17 mouse cellular contexts compared by ENCODE assay signal in genomic region chr8:4584660-4585059, GRCm38 (mm10).
"Had no signal": no experiment of that assay in that cellular context is flagged by ENCODE, and none has a peak within 500 bp of the region (broad histone marks: within the 10 kb centered on the region; RNA-seq: fewer than 3 reads in every experiment).

No protein-coding gene starts in this region.

- H3K4me1 ChIP-seq: lung, embryonic 15.5 days; midbrain, embryonic 15.5 days; neural tube, embryonic 12.5 days; stomach, embryonic 15.5 days had no signal

- H3K27me3 ChIP-seq: lung, embryonic 15.5 days; midbrain, embryonic 13.5 days; midbrain, embryonic 15.5 days; neural tube, embryonic 12.5 days; stomach, embryonic 15.5 days had no signal

- ATAC-seq: lung, postnatal 0 days; midbrain, embryonic 13.5 days; midbrain, embryonic 15.5 days had no signal

- H3K4me3 ChIP-seq: lung, embryonic 15.5 days; megakaryocyte, embryonic 14.5 days; midbrain, embryonic 13.5 days; midbrain, embryonic 15.5 days; neural tube, embryonic 12.5 days; stomach, embryonic 15.5 days had no signal

- H3K27ac ChIP-seq: lung, embryonic 15.5 days; macrophage; midbrain, embryonic 13.5 days; midbrain, embryonic 15.5 days; neural tube, embryonic 12.5 days; stomach, embryonic 15.5 days; stomach, postnatal 0 days had no signal

- H3K36me3 ChIP-seq: lung, embryonic 15.5 days; midbrain, embryonic 13.5 days; midbrain, embryonic 15.5 days; neural tube, embryonic 12.5 days; stomach, embryonic 15.5 days had no signal

- H3K9ac ChIP-seq: lung, embryonic 15.5 days; midbrain, embryonic 13.5 days; midbrain, embryonic 15.5 days; neural tube, embryonic 12.5 days; stomach, embryonic 15.5 days had no signal

- H3K4me2 ChIP-seq: lung, embryonic 15.5 days; midbrain, embryonic 11.5 days; midbrain, embryonic 13.5 days; midbrain, embryonic 15.5 days; neural tube, embryonic 12.5 days; stomach, embryonic 15.5 days had no signal

- H3K9me3 ChIP-seq: lung, embryonic 15.5 days; megakaryocyte, embryonic 14.5 days; midbrain, embryonic 13.5 days; midbrain, embryonic 15.5 days; neural tube, embryonic 12.5 days; stomach, embryonic 15.5 days had no signal

- DNase-seq: lung, adult 2 months; lung, postnatal 14 days; lung, postnatal 36 days; right cerebral cortex, postnatal 14 days; thymus, adult 2 months; thymus, postnatal 25 days; thymus, postnatal 4 days had no signal
